Mouse (Mus musculus) limb, embryonic 14.5 days (tissue): ENCODE measurements around the gene Nkain2. TPM values are rescaled to one million over a fixed set of nuclear protein-coding genes. Genes with fewer than 3 reads are reported as not detected.

Source experiments
- ATAC-seq: fragments of 200-750 bp; cut with Nextera tagmentation; 2 replicates; pipeline ENCODE4 v1.8.0; 2017; ENCODE audit warnings: low read depth, moderate number of reproducible peaks, moderate TSS enrichment; ENCODE audit not compliant: low FRiP score
- DNase-seq: peaks from one replicate; pipeline ENCODE4 v3.0.0-alpha.2; 2015; ENCODE audit warnings: low spot score
- H3K27ac ChIP-seq: fragments of 300-500 bp; sonication (generic); replicated peaks from 2 replicates; pipeline ENCODE4 v1.5.1; 2014; ENCODE audit warnings: low read depth, mild to moderate bottlenecking, low read length, moderate library complexity, mixed read lengths
- H3K27me3 ChIP-seq: fragments of 300-500 bp; sonication (generic); 2 replicates; pipeline ENCODE4 v1.6.1; 2014; ENCODE audit warnings: low read length, mixed read lengths; ENCODE audit not compliant: control insufficient read depth, insufficient read depth
- H3K36me3 ChIP-seq: fragments of 300-500 bp; sonication (generic); 2 replicates; pipeline ENCODE4 v1.6.1; 2014; ENCODE audit warnings: mild to moderate bottlenecking, low read length, moderate library complexity, mixed read lengths; ENCODE audit not compliant: control insufficient read depth, insufficient read depth
- H3K4me1 ChIP-seq: fragments of 300-500 bp; sonication (generic); 2 replicates; pipeline ENCODE4 v1.6.1; 2014; ENCODE audit warnings: antibody characterized with exemption, low read length, mixed read lengths; ENCODE audit not compliant: control insufficient read depth, insufficient read depth
- H3K4me2 ChIP-seq: fragments of 300-500 bp; sonication (generic); replicated peaks from 2 replicates; pipeline ENCODE4 v1.6.1; 2014; ENCODE audit warnings: low read depth, mild to moderate bottlenecking, low read length, moderate library complexity; ENCODE audit not compliant: severe bottlenecking
- H3K4me3 ChIP-seq: fragments of 300-500 bp; sonication (generic); replicated peaks from 2 replicates; pipeline ENCODE4 v1.5.1; 2014; ENCODE audit warnings: low read length
- H3K9ac ChIP-seq: fragments of 300-500 bp; sonication (generic); 2 replicates; pipeline ENCODE4 v1.6.1; 2014; ENCODE audit warnings: mild to moderate bottlenecking, low read depth, low read length, moderate library complexity; ENCODE audit not compliant: severe bottlenecking
- H3K9me3 ChIP-seq: fragments of 300-500 bp; sonication (generic); 2 replicates; pipeline ENCODE4 v1.6.1; 2016; ENCODE audit warnings: low read length; ENCODE audit not compliant: control insufficient read depth
- POLR2A ChIP-seq: fragments of 200-500 bp; IDR thresholded peaks from 2 replicates; pipeline ENCODE4 v1.8.0; 2012; ENCODE audit warnings: inconsistent platforms, mild to moderate bottlenecking, moderate library complexity, borderline replicate concordance; ENCODE audit not compliant: insufficient read depth, insufficient read length; ENCODE audit errors: extremely low read depth
- WGBS: fragments of 180-500 bp; shearing (Covaris S2); extraction: QIAGEN DNeasy Blood & Tissue Kit; methylation state at CpG from one replicate; pipeline ENCODE4 v1.1.7; 2014; 5-methylcytosine and 5-hydroxymethylcytosine counted together
- polyA plus RNA-seq, 2 experiments: library from polyadenylated mRNA; depleted of rRNA in 1 of 2; stranded (reverse) in 1 of 2; unstranded in 1 of 2; fragments of >200 nt; fragmentation: Nextera tagmentation in 1 of 2; extraction: Ambion mirVana in 1 of 2; gene quantifications; 2 replicates each; pipeline versions ENCODE4 v1.2.1 to v1.2.3; 2012 to 2014

Nkain2 gene
- polyA plus RNA-seq, 2 experiments, result 0.43 to 0.55 TPM

DNA sequence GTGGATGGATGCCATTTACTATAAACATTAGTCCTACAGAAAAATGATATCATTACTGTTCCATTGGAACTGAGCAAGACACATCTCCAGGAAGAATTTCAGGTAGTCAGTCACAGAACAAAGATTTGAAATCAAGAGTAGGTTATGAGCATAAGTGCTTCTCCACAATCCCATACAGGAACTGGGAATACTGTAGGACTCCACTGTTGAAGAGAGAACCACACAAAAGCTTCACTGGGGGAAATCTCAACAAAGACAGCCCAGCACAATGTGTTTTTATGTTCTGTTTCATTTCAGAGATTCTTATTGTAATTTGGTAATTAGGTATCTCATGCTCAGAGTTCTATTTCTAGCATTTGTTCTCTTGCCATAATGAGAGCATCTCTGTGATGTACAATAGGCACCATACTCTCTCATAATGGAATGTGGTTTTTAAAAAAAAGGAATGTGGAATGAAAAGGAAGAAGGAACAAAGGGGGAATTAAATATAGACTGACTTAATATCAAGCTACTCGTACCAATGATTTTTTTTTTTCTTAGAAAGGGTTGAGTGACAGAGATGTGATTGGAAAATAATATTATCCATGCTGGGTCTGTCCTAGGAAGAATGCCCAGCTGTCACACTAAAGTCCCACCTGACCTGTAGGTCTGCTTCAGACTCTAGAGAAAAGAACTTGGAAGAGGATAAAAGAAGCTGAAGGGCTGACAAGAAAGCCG lies 313.5 kb downstream of the Nkain2 start:
- no peak for DNase-seq
- H3K4me1 ChIP-seq, result no peaks in the 10 kb centered on the region
- no peak overlapping the region for H3K27ac ChIP-seq
- H3K4me2 ChIP-seq, result no peak overlapping the region
- 64% methylated on average over 2 of the region's 2 CpGs for WGBS
- no peaks in the 10 kb centered on the region for H3K27me3 ChIP-seq
- no peaks in the 10 kb centered on the region for H3K36me3 ChIP-seq
- no peaks in the 10 kb centered on the region; the same call in 1 of the 2 replicates for H3K9me3 ChIP-seq
- no peak overlapping the region for H3K4me3 ChIP-seq
- ATAC-seq, result no peak
- TF ChIP-seq POLR2A, result no peak
- H3K9ac ChIP-seq, result no peak overlapping the region

DNA sequence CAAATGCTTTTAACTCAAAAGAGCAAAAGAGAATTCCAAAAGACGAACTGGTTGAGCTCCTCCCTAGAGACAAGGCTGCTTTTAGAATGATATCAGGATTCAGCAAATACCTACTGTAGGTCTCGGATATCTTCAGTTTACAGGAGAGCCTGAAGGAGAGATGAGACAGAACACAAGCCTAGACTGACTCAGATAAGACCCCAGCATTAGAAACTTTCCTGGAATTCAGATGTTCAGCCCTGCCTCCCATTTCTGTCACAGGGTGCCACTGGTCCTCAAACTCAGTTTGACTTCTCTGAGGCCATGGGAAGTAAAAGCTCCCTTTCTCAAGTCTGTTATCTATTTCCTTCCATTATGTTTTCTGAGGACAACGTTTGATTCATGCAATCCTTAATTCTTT lies 332.6 kb downstream of the Nkain2 start:
- DNase-seq, result no peak
- no peak overlapping the region for H3K9ac ChIP-seq
- H3K27me3 ChIP-seq, result no peaks in the 10 kb centered on the region
- H3K4me1 ChIP-seq, result no peaks in the 10 kb centered on the region
- TF ChIP-seq POLR2A, result no peak
- ATAC-seq, result no peak
- no peak overlapping the region for H3K4me3 ChIP-seq
- no peaks in the 10 kb centered on the region for H3K36me3 ChIP-seq
- no peak overlapping the region for H3K27ac ChIP-seq
- no peak overlapping the region for H3K4me2 ChIP-seq
- WGBS, result 65% methylated on average over 3 of the region's 3 CpGs
- no peaks in the 10 kb centered on the region for H3K9me3 ChIP-seq

DNA sequence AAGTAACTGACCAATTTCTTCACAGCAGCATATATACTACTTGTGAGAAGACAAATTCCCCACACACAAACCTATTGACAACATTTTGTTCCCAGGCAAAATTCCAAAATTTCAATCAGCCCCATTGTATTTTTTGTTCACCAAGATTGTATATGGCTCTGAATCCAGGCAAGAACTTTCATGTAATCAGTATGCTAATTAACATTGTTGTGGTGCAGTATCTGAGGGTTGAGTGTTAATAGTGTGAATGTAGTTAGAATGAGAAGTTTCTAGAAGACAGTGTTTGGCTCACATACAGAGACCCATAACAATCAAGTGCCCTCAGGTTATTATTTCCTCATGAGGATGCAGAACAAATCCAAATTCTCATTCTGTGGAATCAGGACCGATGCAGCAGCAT lies 354.2 kb downstream of the Nkain2 start:
- no peak overlapping the region for H3K9ac ChIP-seq
- H3K4me2 ChIP-seq, result no peak overlapping the region
- H3K27me3 ChIP-seq, result no peaks in the 10 kb centered on the region
- no peak overlapping the region for H3K27ac ChIP-seq
- H3K4me1 ChIP-seq, result no peaks in the 10 kb centered on the region
- no peak overlapping the region for H3K4me3 ChIP-seq
- no peak for ATAC-seq
- TF ChIP-seq POLR2A, result no peak
- DNase-seq, result no peak
- 76% methylated on average over 1 of the region's 1 CpGs for WGBS
- H3K9me3 ChIP-seq, result no peaks in the 10 kb centered on the region
- H3K36me3 ChIP-seq, result no peaks in the 10 kb centered on the region

DNA sequence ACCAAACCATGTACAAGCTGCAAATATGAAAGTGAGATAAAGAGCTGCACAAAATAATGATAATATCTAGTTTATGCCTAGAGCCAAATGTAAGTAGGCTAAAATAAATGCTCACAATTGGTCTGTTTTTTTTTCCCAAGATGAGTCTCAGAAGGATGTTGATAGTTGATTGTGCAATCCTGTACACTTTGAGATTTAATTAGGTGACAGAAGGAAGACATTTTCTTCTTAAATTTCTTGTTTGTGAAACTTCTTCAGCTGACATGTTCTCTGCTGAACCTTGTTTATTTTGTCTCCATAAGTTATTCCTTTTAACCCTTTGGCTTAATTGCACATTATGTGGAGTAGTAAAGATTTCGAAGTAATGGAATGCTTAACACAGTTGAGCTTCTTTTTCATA lies 379.4 kb downstream of the Nkain2 start:
- 80% methylated on average over 1 of the region's 1 CpGs for WGBS
- Histone ChIP-seq H3K27me3 (no peaks in the 10 kb centered on the region), H3K27ac (no peak overlapping the region), H3K36me3 (no peaks in the 10 kb centered on the region), H3K9ac (no peak overlapping the region), H3K9me3 (no peaks in the 10 kb centered on the region), H3K4me2 (no peak overlapping the region), H3K4me3 (no peak overlapping the region), H3K4me1 (no peaks in the 10 kb centered on the region)
- no peak for TF ChIP-seq POLR2A
- DNase-seq (no peak), ATAC-seq (no peak)

DNA sequence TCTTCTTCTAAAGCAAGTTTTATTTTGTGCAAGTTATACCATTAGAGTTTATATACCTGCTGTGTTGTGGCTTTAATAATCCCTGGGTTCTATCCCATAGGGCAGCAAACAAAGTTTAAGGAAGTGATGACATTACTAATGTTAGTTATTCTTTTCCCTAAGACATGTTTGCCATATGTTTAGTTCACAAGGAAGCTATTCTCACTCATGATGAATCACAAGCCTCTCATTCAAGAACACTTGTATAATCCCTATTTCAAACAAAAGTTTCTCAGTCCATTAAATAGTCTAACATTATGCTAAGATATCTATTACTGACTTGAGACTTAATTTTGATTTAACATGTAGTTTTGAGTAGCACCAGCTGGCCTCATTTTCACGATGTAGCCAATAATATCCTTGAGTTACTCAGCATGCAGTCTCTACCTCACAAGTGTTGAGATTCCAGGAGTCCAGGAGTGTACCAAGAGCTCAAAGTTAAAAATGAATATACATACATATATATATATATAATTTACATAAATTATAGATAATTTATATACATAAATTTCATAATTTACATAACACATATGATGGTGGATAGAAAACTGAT lies 395.6 kb downstream of the Nkain2 start:
- no peak overlapping the region for H3K27ac ChIP-seq
- H3K4me1 ChIP-seq, result no peaks in the 10 kb centered on the region
- no peaks in the 10 kb centered on the region for H3K9me3 ChIP-seq
- ATAC-seq, result no peak
- no peaks in the 10 kb centered on the region for H3K36me3 ChIP-seq
- H3K4me2 ChIP-seq, result no peak overlapping the region
- no peak overlapping the region for H3K9ac ChIP-seq
- H3K27me3 ChIP-seq, result no peaks in the 10 kb centered on the region
- 71% methylated on average over 1 of the region's 1 CpGs for WGBS
- no peak overlapping the region for H3K4me3 ChIP-seq
- DNase-seq, result no peak
- no peak for TF ChIP-seq POLR2A
